Mouse (Mus musculus) frontal cortex, postnatal 14 days (tissue): ENCODE measurements around the gene Efcab10.

ENCODE experiments used
- DNase-seq, 2 experiments: peaks; one replicate each; pipeline ENCODE4 v3.0.0; 2022; ENCODE audit warnings: low spot score in 2 of 2

Gene Efcab10

GRCm38 (mm10) chr12:33427293-33427692 lies 32.6 kb downstream of the Efcab10 start:
- DNase-seq, result no peak

- no peak for DNase-seq
These were observed 33.1 kb downstream of the Efcab10 start for GRCm38 (mm10) chr12:33427726-33428125.

- peak; percentile 94 to 98 for DNase-seq
These were observed 34.9 kb downstream of the Efcab10 start, which contains the start of gene Twistnb for GRCm38 (mm10) chr12:33429387-33430160. Gene Twistnb, plus strand, starts transcription at chr12:33429635.

GRCm38 (mm10) chr12:33433812-33434211 lies 39.2 kb downstream of the Efcab10 start:
- DNase-seq, result no peak

GRCm38 (mm10) chr12:33434758-33435157 lies 40.1 kb downstream of the Efcab10 start:
- no peak for DNase-seq
